Mouse (Mus musculus) limb, embryonic 11.5 days (tissue): ENCODE measurements around the gene Gtf2h1. TPM values are rescaled to one million over a fixed set of nuclear protein-coding genes. Genes with fewer than 3 reads are reported as not detected.

Experiments
- polyA plus RNA-seq: library from polyadenylated mRNA; unstranded; fragments of >200 nt; fragmentation: Nextera tagmentation; extraction: Ambion mirVana; gene quantifications from 2 replicates; pipeline ENCODE4 v1.2.1, GENCODE M21; 2014

The Gtf2h1 gene
- polyA plus RNA-seq, 1 experiment from 2014 or later: 51.6 TPM

Other genes with a start within 250 kb of the Gtf2h1 start
- 11.1 and 13.2 TPM in 2 replicates for gene Sergef, start 156.3 kb upstream of the Gtf2h1 start, polyA plus RNA-seq
- 0.40 TPM in 1 of 2 replicates, not detected in the other for gene Tph1, start 123.6 kb upstream of the Gtf2h1 start, polyA plus RNA-seq
- 48.1 and 50.8 TPM in 2 replicates for gene Saal1, start 85.4 kb upstream of the Gtf2h1 start, polyA plus RNA-seq
- 0.20 and 0.29 TPM in 2 replicates for gene Saa3, start 80.4 kb upstream of the Gtf2h1 start, polyA plus RNA-seq
- gene Saa4, start 63.5 kb upstream of the Gtf2h1 start, polyA plus RNA-seq: not detected in 2 replicates
- 0.81 TPM in 1 of 2 replicates, not detected in the other for gene Saa1, start 53.1 kb upstream of the Gtf2h1 start, polyA plus RNA-seq
- gene Saa2, start 44.3 kb upstream of the Gtf2h1 start, polyA plus RNA-seq: 0.68 and 0.98 TPM in 2 replicates
- 18.6 and 21.3 TPM in 2 replicates for gene Hps5, start within 50 bp of the Gtf2h1 start, polyA plus RNA-seq
- gene Ldha, start 45.4 kb downstream of the Gtf2h1 start, polyA plus RNA-seq: 1,902 and 2,130 TPM in 2 replicates
- 0.19 and 0.26 TPM in 2 replicates for gene Ldhc, start 65.1 kb downstream of the Gtf2h1 start, polyA plus RNA-seq
- gene Tsg101, start 123.9 kb downstream of the Gtf2h1 start, polyA plus RNA-seq: 268 and 272 TPM in 2 replicates
- gene Uevld, start 162.4 kb downstream of the Gtf2h1 start, polyA plus RNA-seq: 14.3 and 15.2 TPM in 2 replicates
- not detected in 2 replicates for gene Gm9999, start 187.5 kb downstream of the Gtf2h1 start, polyA plus RNA-seq
- gene Spty2d1, start 212.3 kb downstream of the Gtf2h1 start, polyA plus RNA-seq: 12.2 and 14.0 TPM in 2 replicates